Mouse (Mus musculus) heart, adult 2 months (tissue): ENCODE results near the gene Tnfsf8. TPM values are rescaled to one million over a fixed set of nuclear protein-coding genes. Genes with fewer than 3 reads are reported as not detected.

Experiments used
- DNase-seq, 2 experiments: peaks; one replicate each; pipeline ENCODE4 v3.0.0; 2021
- H3K27ac ChIP-seq: fragments of 200-600 bp; 2 replicates; pipeline ENCODE4 v1.8.1; 2022
- H3K27me3 ChIP-seq: fragments of 200-500 bp; 2 replicates; pipeline ENCODE4 v1.6.1; 2012; ENCODE audit warnings: mild to moderate bottlenecking, low read length, inconsistent platforms, mixed read lengths; ENCODE audit not compliant: control insufficient read depth, insufficient read depth
- H3K36me3 ChIP-seq: fragments of 200-500 bp; 2 replicates; pipeline ENCODE4 v1.6.1; 2012; ENCODE audit warnings: low read length, inconsistent platforms; ENCODE audit not compliant: control insufficient read depth, insufficient read depth
- H3K4me1 ChIP-seq: fragments of 200-500 bp; 2 replicates; pipeline ENCODE4 v1.6.1; 2011; ENCODE audit warnings: low read length; ENCODE audit not compliant: control insufficient read depth, insufficient read depth
- H3K4me3 ChIP-seq: fragments of 200-600 bp; 2 replicates; pipeline ENCODE4 v1.8.1; 2022
- H3K79me2 ChIP-seq: fragments of 200-500 bp; replicated peaks from 2 replicates; pipeline ENCODE4 v1.6.1; 2012; ENCODE audit warnings: mild to moderate bottlenecking, inconsistent platforms, low read length, moderate library complexity, mixed read lengths; ENCODE audit not compliant: control insufficient read depth, insufficient read depth
- H3K9ac ChIP-seq: fragments of 200-500 bp; 2 replicates; pipeline ENCODE4 v1.6.1; 2012; ENCODE audit warnings: low read depth, mild to moderate bottlenecking, control low read depth, inconsistent platforms, low read length, mixed read lengths
- CTCF ChIP-seq: fragments of 200-600 bp; IDR thresholded peaks from 2 replicates; pipeline ENCODE4 v1.8.1; 2022; ENCODE audit warnings: antibody characterized with exemption, mild to moderate bottlenecking, moderate library complexity
- EP300 ChIP-seq: fragments of 200-500 bp; IDR thresholded peaks from 2 replicates; pipeline ENCODE4 v1.6.1; 2011; ENCODE audit warnings: low read depth, low read length, control low read depth; ENCODE audit not compliant: insufficient read depth
- POLR2A ChIP-seq: fragments of 200-500 bp; IDR thresholded peaks from 2 replicates; pipeline ENCODE4 v1.6.1; 2011; ENCODE audit warnings: mild to moderate bottlenecking, low read depth, low read length, control low read depth; ENCODE audit not compliant: insufficient read depth
- WGBS: fragments of 180-500 bp; shearing (Covaris S2); methylation state at CpG from one replicate; pipeline ENCODE4 v1.1.7; 2018; 5-methylcytosine and 5-hydroxymethylcytosine counted together
- intact Hi-C: fragments of 180-260 bp; cut with DNase I; formaldehyde crosslinking; loops from one replicate; pipeline ENCODE4 v1.15.1; 2025
- polyA plus RNA-seq: library from polyadenylated mRNA; depleted of rRNA; stranded (reverse); fragments of >200 nt; gene quantifications from 2 replicates; pipeline ENCODE4 v1.2.3, GENCODE M21; 2012; rRNA removed
- total RNA-seq, 2 experiments: library from RNA; stranded (reverse); gene quantifications; 2 replicates each; pipeline ENCODE4 v1.2.3; 2021

The Tnfsf8 gene
- total and polyA plus RNA-seq, 3 experiments = 0.06 TPM; not detected in 2

DNA sequence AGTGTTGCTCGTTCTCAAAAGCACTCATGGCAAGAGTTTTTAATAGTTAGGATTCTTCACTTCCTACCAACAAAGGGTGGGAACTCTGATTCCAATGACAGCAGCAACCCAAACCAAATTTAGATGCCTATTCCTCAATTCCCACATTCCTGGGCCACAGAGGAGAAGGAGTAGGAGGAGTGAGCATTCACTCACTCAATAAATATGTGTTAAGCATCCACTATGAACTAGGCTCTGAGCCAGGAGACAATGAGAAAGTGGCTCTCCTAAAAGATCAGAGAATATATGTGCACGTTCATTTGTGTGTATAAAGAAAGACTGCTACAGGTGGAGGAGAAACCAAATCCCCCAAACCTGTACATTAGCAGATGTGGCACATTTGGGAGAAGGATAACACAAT is 75.7 kb downstream of the Tnfsf8 start:
- Histone ChIP-seq H3K4me1 (no peaks in the 10 kb centered on the region), H3K9ac (no peak overlapping the region), H3K4me3 (no peak overlapping the region), H3K36me3 (no peaks in the 10 kb centered on the region), H3K79me2 (no peaks in the 10 kb centered on the region), H3K27ac (no peak overlapping the region), H3K27me3 (no peaks in the 10 kb centered on the region)
- intact Hi-C loops = no loop called here
- DNase-seq = no peak
- TF ChIP-seq EP300 (no peak), CTCF (no peak), POLR2A (no peak)
- whole genome bisulfite sequencing = 33% methylated on average over 2 of the region's 2 CpGs

DNA sequence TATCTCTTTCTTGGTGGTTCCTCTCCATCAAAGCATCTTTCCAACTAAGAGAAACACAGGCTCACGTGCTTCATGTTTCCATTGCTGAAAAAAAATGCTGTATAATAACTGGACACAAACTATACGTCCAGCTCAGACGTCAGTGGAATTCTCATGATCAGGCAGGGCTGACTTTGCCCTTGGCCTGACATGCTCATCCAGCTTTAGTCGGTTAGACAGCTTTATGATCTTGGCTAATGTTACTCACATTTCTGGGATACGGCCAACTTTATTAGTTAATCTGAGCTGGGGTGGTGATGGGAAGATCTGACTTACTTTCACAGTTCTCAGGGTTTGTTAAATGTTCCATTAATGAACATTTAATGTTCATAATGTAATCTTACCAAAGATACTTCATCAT is 77.3 kb downstream of the Tnfsf8 start:
- Histone ChIP-seq H3K36me3 (no peaks in the 10 kb centered on the region), H3K9ac (no peak overlapping the region), H3K4me3 (no peak overlapping the region), H3K79me2 (no peaks in the 10 kb centered on the region), H3K27me3 (no peaks in the 10 kb centered on the region), H3K4me1 (no peaks in the 10 kb centered on the region), H3K27ac (no peak overlapping the region)
- TF ChIP-seq POLR2A (no peak), CTCF (no peak), EP300 (no peak)
- 70% methylated on average over 5 of the region's 5 CpGs for WGBS
- no peak for DNase-seq
- intact Hi-C loops = loop anchor here (5.0 kb wide), 1 partner anchor 277 kb away; no protein-coding TSS in a partner anchor

DNA sequence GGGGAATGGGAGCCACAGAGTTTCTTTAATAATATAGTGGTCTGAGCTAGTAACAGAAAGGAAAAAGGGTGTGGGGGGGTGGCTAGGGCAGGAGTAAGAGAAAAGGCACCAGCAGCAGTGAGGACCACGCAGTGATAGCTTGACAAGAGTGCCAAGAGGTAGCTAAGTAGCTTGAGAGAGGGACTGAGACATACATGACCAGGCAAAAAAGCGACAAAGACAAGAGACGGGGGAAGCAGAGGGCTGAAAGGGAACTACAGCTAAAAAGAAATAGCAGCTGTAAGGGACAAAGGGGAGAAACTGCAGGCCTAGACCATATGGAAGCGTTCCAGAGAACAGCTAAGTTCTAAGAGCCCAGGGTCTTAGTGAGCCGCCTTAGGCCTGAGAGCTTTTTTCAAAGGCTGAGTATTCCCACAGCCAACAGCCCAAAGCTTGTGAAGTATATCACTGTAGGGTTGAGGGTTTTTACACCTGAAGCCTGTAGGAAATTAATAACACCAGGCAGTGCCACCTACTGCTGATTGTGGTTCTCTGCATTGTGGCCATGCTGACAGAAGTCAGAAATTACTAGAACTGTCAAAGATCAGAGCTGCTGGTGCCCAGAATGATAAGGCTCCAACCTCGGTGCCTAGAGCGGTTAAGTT is 78.1 kb downstream of the Tnfsf8 start:
- H3K27me3 ChIP-seq = no peaks in the 10 kb centered on the region
- no peak overlapping the region for H3K9ac ChIP-seq
- no peak overlapping the region for H3K27ac ChIP-seq
- intact Hi-C loops = loop anchor here (5.0 kb wide), 1 partner anchor 276 kb away; no protein-coding TSS in a partner anchor
- DNase-seq = no peak
- TF ChIP-seq EP300 (no peak), CTCF (peak; percentile 51), POLR2A (no peak)
- H3K36me3 ChIP-seq = no peaks in the 10 kb centered on the region
- H3K79me2 ChIP-seq = no peaks in the 10 kb centered on the region
- no peak overlapping the region for H3K4me3 ChIP-seq
- H3K4me1 ChIP-seq = no peaks in the 10 kb centered on the region
- WGBS = 75% methylated on average over 7 of the region's 7 CpGs

Other genes starting within 250 kb of the Tnfsf8 start
- gene Tex48, start 238.9 kb downstream of the Tnfsf8 start, total RNA-seq = not detected
- gene Tex48, start 238.9 kb downstream of the Tnfsf8 start, polyA plus RNA-seq = not detected in 2 replicates
- gene Gm11214, start 198.0 kb downstream of the Tnfsf8 start, total RNA-seq = not detected
- not detected in 2 replicates for gene Gm11214, start 198.0 kb downstream of the Tnfsf8 start, polyA plus RNA-seq
- not detected for gene Tnfsf15, start 116.2 kb downstream of the Tnfsf8 start, total RNA-seq
- gene Tnfsf15, start 116.2 kb downstream of the Tnfsf8 start, polyA plus RNA-seq = 0.03 TPM in 1 of 2 replicates, not detected in the other
- under 1 TPM; 0.16 to 0.41 TPM for gene Tnc, start 185.7 kb upstream of the Tnfsf8 start, total RNA-seq
- 0.79 and 1.00 TPM in 2 replicates for gene Tnc, start 185.7 kb upstream of the Tnfsf8 start, polyA plus RNA-seq